Mouse (Mus musculus) heart, embryonic 12.5 days (tissue): Measurements from ENCODE around the gene Gm37240. TPM values are rescaled to one million over a fixed set of nuclear protein-coding genes. Genes with fewer than 3 reads are reported as not detected.

Experiments used
- ATAC-seq: fragments of 200-750 bp; cut with Nextera tagmentation; 2 replicates; pipeline ENCODE4 v1.8.0; 2017; ENCODE audit warnings: moderate TSS enrichment, moderate library complexity; ENCODE audit not compliant: insufficient number of reproducible peaks, low FRiP score
- H3K27ac ChIP-seq: fragments of 300-500 bp; sonication (generic); 2 replicates; pipeline ENCODE4 v1.5.1; 2016; ENCODE audit warnings: mild to moderate bottlenecking, moderate library complexity; ENCODE audit not compliant: poor library complexity, severe bottlenecking
- H3K27me3 ChIP-seq: fragments of 300-500 bp; sonication (generic); replicated peaks from 2 replicates; pipeline ENCODE4 v1.6.1; 2016; ENCODE audit warnings: mild to moderate bottlenecking, moderate library complexity
- H3K36me3 ChIP-seq: fragments of 300-500 bp; sonication (generic); 2 replicates; pipeline ENCODE4 v1.6.1; 2016; ENCODE audit warnings: mild to moderate bottlenecking, moderate library complexity
- H3K4me1 ChIP-seq: fragments of 300-500 bp; sonication (generic); replicated peaks from 2 replicates; pipeline ENCODE4 v1.6.1; 2016; ENCODE audit warnings: mild to moderate bottlenecking
- H3K4me2 ChIP-seq: fragments of 300-500 bp; sonication (generic); 2 replicates; pipeline ENCODE4 v1.6.1; 2016; ENCODE audit warnings: mild to moderate bottlenecking, moderate library complexity
- H3K4me3 ChIP-seq: fragments of 300-500 bp; sonication (generic); 2 replicates; pipeline ENCODE4 v1.5.1; 2016; ENCODE audit warnings: mild to moderate bottlenecking
- H3K9ac ChIP-seq: fragments of 300-500 bp; sonication (generic); 2 replicates; pipeline ENCODE4 v1.6.1; 2016; ENCODE audit warnings: mild to moderate bottlenecking, moderate library complexity
- H3K9me3 ChIP-seq: fragments of 300-500 bp; sonication (generic); replicated peaks from 2 replicates; pipeline ENCODE4 v1.6.1; 2016; ENCODE audit warnings: mild to moderate bottlenecking, moderate library complexity
- WGBS: fragments of 180-500 bp; shearing (Covaris S2); methylation state at CpG from one replicate; pipeline ENCODE4 v1.1.7; 2016; 5-methylcytosine and 5-hydroxymethylcytosine counted together
- polyA plus RNA-seq: library from polyadenylated mRNA; unstranded; fragments of >200 nt; fragmentation: Nextera tagmentation; extraction: Ambion mirVana; gene quantifications from 2 replicates; pipeline ENCODE4 v1.2.1, GENCODE M21; 2016

Gm37240 gene
- polyA plus RNA-seq, 1 experiment from 2014 or later, result 4.6 TPM

DNA sequence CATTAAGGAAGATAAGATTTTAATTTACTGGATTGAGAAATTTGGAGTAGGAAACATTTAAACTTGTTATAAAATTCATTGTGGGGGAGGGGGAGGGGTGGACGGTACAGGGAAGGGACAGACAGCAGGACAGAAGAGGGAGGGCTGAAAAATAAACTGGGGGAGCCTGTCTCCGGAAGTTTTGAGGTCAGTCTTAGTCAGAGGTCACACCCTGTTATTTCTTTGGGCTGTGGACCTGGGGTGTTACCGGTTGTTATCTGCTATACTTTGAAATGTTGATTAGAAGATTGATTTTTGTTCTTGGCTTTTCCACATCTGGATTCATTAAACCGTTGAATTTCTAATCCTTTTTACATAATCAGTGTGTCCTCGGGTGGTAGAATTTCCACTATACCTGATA is 1061.3 kb downstream of the Gm37240 start:
- Histone ChIP-seq H3K27me3 (no peaks in the 10 kb centered on the region), H3K4me3 (no peak overlapping the region), H3K36me3 (no peaks in the 10 kb centered on the region), H3K4me1 (peaks cover 8% of the 10 kb centered on the region), H3K4me2 (no peak overlapping the region), H3K27ac (no peak overlapping the region), H3K9ac (no peak overlapping the region), H3K9me3 (no peaks in the 10 kb centered on the region)
- ATAC-seq, result no peak
- 39% methylated on average over 5 of the region's 5 CpGs for WGBS

DNA sequence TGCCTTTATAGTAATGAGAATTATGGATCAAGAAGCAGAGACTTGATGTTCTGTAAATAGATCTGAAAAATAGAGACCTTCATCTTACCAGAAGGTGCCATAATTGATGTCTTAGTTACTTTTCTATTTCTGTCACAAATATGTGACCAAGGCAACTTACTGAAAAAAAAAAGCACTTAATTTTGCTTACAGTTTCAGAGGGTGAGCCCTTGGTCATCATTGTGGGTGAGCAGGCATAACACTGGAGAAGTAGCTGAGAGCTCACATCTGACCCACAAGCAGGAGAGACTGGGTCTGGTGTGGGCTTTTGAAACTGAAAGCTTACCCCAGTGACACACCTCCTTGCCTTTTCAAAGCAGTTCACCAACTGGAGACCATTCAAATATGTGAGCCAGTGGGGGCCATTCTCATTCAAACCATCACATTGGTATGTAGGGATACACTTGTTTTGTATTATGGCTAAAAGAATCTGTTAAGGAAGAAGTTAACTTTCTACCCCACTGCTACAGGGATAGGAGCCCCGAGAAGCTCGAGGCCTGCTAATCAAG is 1066.6 kb downstream of the Gm37240 start:
- H3K9ac ChIP-seq, result no peak overlapping the region
- no peak for ATAC-seq
- peaks cover 11% of the 10 kb centered on the region for H3K4me1 ChIP-seq
- no peak overlapping the region for H3K27ac ChIP-seq
- H3K9me3 ChIP-seq, result no peaks in the 10 kb centered on the region
- H3K4me3 ChIP-seq, result no peak overlapping the region
- WGBS, result 79% methylated on average over 2 of the region's 2 CpGs
- no peak overlapping the region for H3K4me2 ChIP-seq
- no peaks in the 10 kb centered on the region for H3K27me3 ChIP-seq
- H3K36me3 ChIP-seq, result 0 out of 2 replicates have a peak, but pooled peaks cover 6% of the 10 kb centered on the region

GRCm38 (mm10) chr3:84816951-84817350 is 1070.4 kb downstream of the Gm37240 start:
- Histone ChIP-seq H3K9ac (no peak overlapping the region), H3K9me3 (no peaks in the 10 kb centered on the region), H3K4me3 (no peak overlapping the region), H3K4me2 (no peak overlapping the region), H3K27ac (no peak overlapping the region), H3K27me3 (no peaks in the 10 kb centered on the region), H3K36me3 (0 out of 2 replicates have a peak, but pooled peaks cover 6% of the 10 kb centered on the region), H3K4me1 (peaks cover 20% of the 10 kb centered on the region)
- ATAC-seq, result no peak
- WGBS, result 63% methylated on average over 1 of the region's 1 CpGs

DNA sequence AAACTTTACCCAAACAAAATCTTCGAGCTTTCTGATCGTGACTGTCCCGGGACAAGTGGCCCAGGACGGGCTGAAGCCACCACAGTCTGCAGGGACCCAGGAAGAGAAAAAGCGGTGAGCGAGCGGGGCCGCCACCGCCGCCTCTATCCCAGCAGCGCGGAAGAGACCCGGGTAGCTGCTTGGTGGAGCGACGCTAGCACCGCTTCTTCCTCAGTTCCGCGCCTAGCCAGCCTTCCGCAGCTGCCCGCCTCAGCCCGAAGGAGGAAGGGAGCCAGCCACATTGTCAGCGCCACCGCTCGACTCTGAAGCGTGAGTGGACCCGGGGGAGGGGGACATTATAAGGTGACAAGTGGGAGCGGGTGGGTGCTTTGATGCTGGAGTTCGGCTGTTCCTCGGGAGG is 1071.9 kb downstream of the Gm37240 start:
- H3K9me3 ChIP-seq, result no peaks in the 10 kb centered on the region
- H3K4me3 ChIP-seq, result peak overlapping the region; percentile 77
- H3K4me1 ChIP-seq, result peaks cover 20% of the 10 kb centered on the region
- H3K27ac ChIP-seq, result peak overlapping the region; percentile 95
- no peaks in the 10 kb centered on the region for H3K27me3 ChIP-seq
- WGBS, result under 1% methylated on average over 29 of the region's 29 CpGs
- H3K4me2 ChIP-seq, result peak overlapping the region; percentile 93
- ATAC-seq, result no peak
- H3K9ac ChIP-seq, result peak overlapping the region; percentile 85
- 0 out of 2 replicates have a peak, but pooled peaks cover 6% of the 10 kb centered on the region for H3K36me3 ChIP-seq

- WGBS, result under 1% methylated on average over 57 of the region's 76 CpGs
- Histone ChIP-seq H3K4me1 (peaks cover 20% of the 10 kb centered on the region), H3K9me3 (no peaks in the 10 kb centered on the region), H3K4me3 (peak within 1 kb of the TSS; percentile 77), H3K4me2 (peak within 1 kb of the TSS; percentile 93), H3K9ac (peak within 1 kb of the TSS; percentile 88), H3K36me3 (0 out of 2 replicates have a peak, but pooled peaks cover 6% of the 10 kb centered on the region), H3K27ac (peak within 1 kb of the TSS; percentile 95), H3K27me3 (no peaks in the 10 kb centered on the region)
- peak; percentile 49 for ATAC-seq
Measured at GRCm38 (mm10) chr3:84814762-84815381, 1072.4 kb downstream of the Gm37240 start, which contains the start of gene Fbxw7. Gene Fbxw7 (plus strand): TSS chr3:84815268.

DNA sequence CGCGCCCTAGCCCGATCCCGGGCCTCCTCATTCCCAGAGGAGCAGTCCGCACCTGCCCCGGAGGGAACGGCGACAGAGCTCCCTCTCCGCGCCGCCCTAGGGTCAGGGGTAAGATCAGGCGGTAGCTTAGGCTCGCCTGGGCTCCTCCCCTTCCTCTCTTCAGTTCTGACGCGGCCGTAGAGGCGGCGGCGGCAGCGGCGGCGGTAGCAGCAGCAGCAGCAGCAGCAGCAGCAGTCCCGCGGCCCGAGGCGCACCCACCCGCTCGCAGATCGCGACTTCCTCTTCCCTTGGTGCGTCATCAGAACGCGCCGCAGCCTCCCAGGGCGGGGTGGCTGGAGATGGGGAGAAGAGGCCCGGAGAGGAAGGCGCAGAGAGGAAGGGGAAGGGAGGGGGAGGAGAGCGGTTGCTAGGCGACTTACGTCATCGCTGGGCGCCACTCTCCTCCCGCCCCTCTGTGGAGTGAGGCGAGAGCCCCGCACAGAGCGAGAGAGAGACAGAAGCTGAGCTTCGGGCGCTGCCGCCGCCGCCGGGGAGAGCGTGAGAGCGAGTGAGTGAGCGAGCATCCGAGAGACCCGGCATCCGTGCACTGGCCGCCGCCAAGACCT is 1073.1 kb downstream of the Gm37240 start:
- Histone ChIP-seq H3K4me2 (peak overlapping the region; percentile 93), H3K27ac (peak overlapping the region; percentile 95), H3K4me3 (peak overlapping the region; percentile 77), H3K36me3 (0 out of 2 replicates have a peak, but pooled peaks cover 6% of the 10 kb centered on the region), H3K9me3 (no peaks in the 10 kb centered on the region), H3K27me3 (no peaks in the 10 kb centered on the region), H3K9ac (peak overlapping the region; percentile 88), H3K4me1 (peaks cover 20% of the 10 kb centered on the region)
- WGBS, result under 1% methylated on average over 49 of the region's 60 CpGs
- ATAC-seq, result peak; percentile 99

DNA sequence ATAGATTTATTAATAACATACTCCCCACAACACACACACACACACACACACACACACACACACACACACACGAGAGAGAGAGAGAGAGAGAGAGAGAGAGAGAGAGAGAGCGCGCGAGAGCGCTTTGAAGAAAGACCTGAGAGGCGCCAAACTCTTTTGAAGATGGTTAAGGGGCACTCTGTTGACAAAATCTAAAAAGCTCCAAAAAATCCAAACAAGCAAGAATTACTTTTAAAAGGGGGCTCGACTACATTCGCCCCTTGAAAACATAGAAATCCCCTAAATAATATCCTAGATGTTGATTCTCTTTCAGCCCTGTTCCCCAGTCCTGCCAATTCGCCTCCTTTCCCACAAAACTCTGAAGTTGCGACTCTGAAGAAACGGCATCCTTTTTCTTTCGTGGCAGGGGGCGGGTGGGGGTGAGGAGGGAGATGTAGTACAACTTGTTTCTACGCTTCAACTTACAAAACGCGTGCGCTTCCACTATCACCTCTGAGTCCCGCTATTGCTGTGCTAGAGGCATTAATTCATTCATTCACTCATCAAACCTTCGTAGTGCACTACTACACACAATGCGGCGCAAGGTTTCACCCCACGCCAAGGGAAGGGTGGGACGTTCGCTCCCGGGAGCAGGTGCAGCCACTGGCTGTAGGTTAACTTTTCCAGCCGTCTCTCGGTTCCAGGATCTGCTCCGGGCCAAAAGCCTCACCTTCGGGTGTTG is 1073.7 kb downstream of the Gm37240 start:
- peak; percentile 35 for ATAC-seq

GRCm38 (mm10) chr3:84810803-84811202 is 1076.5 kb downstream of the Gm37240 start:
- no peak overlapping the region for H3K27ac ChIP-seq
- ATAC-seq, result no peak
- no peaks in the 10 kb centered on the region for H3K27me3 ChIP-seq
- no peak overlapping the region for H3K4me2 ChIP-seq
- peaks cover 11% of the 10 kb centered on the region for H3K4me1 ChIP-seq
- H3K4me3 ChIP-seq, result no peak overlapping the region
- no peak overlapping the region for H3K9ac ChIP-seq
- H3K36me3 ChIP-seq, result no peaks in the 10 kb centered on the region
- no peaks in the 10 kb centered on the region for H3K9me3 ChIP-seq

More for the DNA sequence above, 1073.7 kb downstream of the Gm37240 start:
- H3K4me2 ChIP-seq, result peak overlapping the region; percentile 93
- peak overlapping the region; percentile 88 for H3K27ac ChIP-seq
- peaks cover 20% of the 10 kb centered on the region for H3K4me1 ChIP-seq
- WGBS, result under 1% methylated on average over 29 of the region's 29 CpGs
- 0 out of 2 replicates have a peak, but pooled peaks cover 1% of the 10 kb centered on the region for H3K36me3 ChIP-seq
- H3K4me3 ChIP-seq, result peak overlapping the region; percentile 77
- H3K9ac ChIP-seq, result peak overlapping the region; percentile 88
- no peaks in the 10 kb centered on the region for H3K9me3 ChIP-seq
- H3K27me3 ChIP-seq, result no peaks in the 10 kb centered on the region

DNA sequence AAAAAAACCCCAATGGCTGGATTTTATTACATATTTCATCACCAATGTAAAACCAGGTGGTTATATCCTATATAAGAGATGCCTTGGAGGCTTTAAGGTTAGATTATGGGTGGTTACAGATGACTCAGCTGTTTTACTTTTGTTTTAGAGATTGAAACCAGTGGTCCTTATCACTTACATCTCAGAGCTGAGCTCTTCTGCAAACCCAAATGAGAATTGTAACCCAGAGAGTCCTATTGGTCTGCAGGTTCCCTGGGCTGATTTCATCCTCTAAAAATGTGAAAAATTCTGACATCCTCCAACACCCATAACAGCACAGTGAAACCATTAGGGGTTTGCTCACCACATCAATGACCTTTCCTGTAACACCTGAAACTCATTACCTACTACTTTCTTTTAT is 1078.4 kb downstream of the Gm37240 start:
- ATAC-seq, result no peak
- Histone ChIP-seq H3K4me1 (peaks cover 15% of the 10 kb centered on the region), H3K27ac (no peak overlapping the region), H3K4me2 (no peak overlapping the region), H3K9ac (no peak overlapping the region), H3K27me3 (no peaks in the 10 kb centered on the region), H3K9me3 (no peaks in the 10 kb centered on the region), H3K4me3 (no peak overlapping the region), H3K36me3 (no peaks in the 10 kb centered on the region)

- ATAC-seq, result no peak
- no peak overlapping the region for H3K4me3 ChIP-seq
- H3K4me2 ChIP-seq, result no peak overlapping the region
- H3K27ac ChIP-seq, result no peak overlapping the region
- H3K9ac ChIP-seq, result no peak overlapping the region
- no peaks in the 10 kb centered on the region for H3K9me3 ChIP-seq
- no peaks in the 10 kb centered on the region for H3K36me3 ChIP-seq
- WGBS, result 57% methylated on average over 3 of the region's 3 CpGs
- peaks cover 7% of the 10 kb centered on the region for H3K4me1 ChIP-seq
- no peaks in the 10 kb centered on the region for H3K27me3 ChIP-seq
Measured at GRCm38 (mm10) chr3:84807826-84808225, 1079.5 kb downstream of the Gm37240 start.

- no peak for ATAC-seq
- Histone ChIP-seq H3K9me3 (no peaks in the 10 kb centered on the region), H3K4me3 (no peak overlapping the region), H3K4me2 (no peak overlapping the region), H3K4me1 (peaks cover 6% of the 10 kb centered on the region), H3K27me3 (no peaks in the 10 kb centered on the region), H3K9ac (no peak overlapping the region), H3K27ac (no peak overlapping the region), H3K36me3 (no peaks in the 10 kb centered on the region)
- WGBS, result 75% methylated on average over 2 of the region's 2 CpGs
Measured at GRCm38 (mm10) chr3:84806206-84806605, 1081.1 kb downstream of the Gm37240 start.
